12 mouse cellular contexts compared by ENCODE assay signal in genomic region chr6:28902573-28902972, GRCm38 (mm10).
"Had no signal": no experiment of that assay in that cellular context is flagged by ENCODE, and none has a peak within 500 bp of the region (broad histone marks: within the 10 kb centered on the region; RNA-seq: fewer than 3 reads in every experiment).

No protein-coding gene starts in this region.

- H3K27me3 ChIP-seq: liver, embryonic 15.5 days; lung, embryonic 15.5 days had no signal

- H3K4me2 ChIP-seq: liver, embryonic 11.5 days; liver, embryonic 15.5 days; lung, embryonic 15.5 days; midbrain, embryonic 13.5 days had no signal

- H3K4me1 ChIP-seq: liver, embryonic 15.5 days; lung, embryonic 15.5 days had no signal

- H3K36me3 ChIP-seq: limb, embryonic 10.5 days; liver, embryonic 15.5 days; lung, embryonic 15.5 days; midbrain, embryonic 13.5 days had no signal

- H3K27ac ChIP-seq: limb, embryonic 10.5 days; liver, embryonic 15.5 days; lung, embryonic 15.5 days; macrophage; midbrain, embryonic 13.5 days; stomach, postnatal 0 days had no signal

- H3K4me3 ChIP-seq: limb, embryonic 10.5 days; liver, embryonic 15.5 days; lung, embryonic 15.5 days; midbrain, embryonic 13.5 days had no signal

- H3K9ac ChIP-seq: liver, embryonic 15.5 days; lung, embryonic 15.5 days; midbrain, embryonic 13.5 days had no signal

- DNase-seq: kidney, postnatal 10 days; kidney, postnatal 4 days; lung, postnatal 14 days; right cerebral cortex, postnatal 14 days; thymus, postnatal 4 days had no signal

- ATAC-seq: midbrain, embryonic 13.5 days had no signal

- H3K9me3 ChIP-seq: limb, embryonic 10.5 days; liver, embryonic 15.5 days; lung, embryonic 15.5 days; midbrain, embryonic 13.5 days had no signal
